Mouse (Mus musculus) cerebellum, postnatal 4 days (tissue): ENCODE results near the gene Glrx2.
A peak's percentile ranks its signal among the peaks of the same experiment; 100 is the strongest.
"Not testable (repeated sequence)": the region's sequence is repeated elsewhere in the genome, so short reads cannot be mapped to it uniquely, and the experiment has no call there.

Experiments used
- DNase-seq, 2 experiments: peaks; one replicate each; pipeline ENCODE4 v3.0.0; 2022; ENCODE audit warnings: low spot score in 2 of 2, mixed read lengths in 1 of 2

Glrx2 gene

GRCm38 (mm10) chr1:143716038-143716437 lies at the start of gene Glrx2:
Glrx2 (plus strand) TSS chr1:143716338.
- DNase-seq: not testable (repeated sequence)

- no peak for DNase-seq
These were observed 40.3 kb upstream of the Glrx2 start for GRCm38 (mm10) chr1:143675734-143676361.

DNA sequence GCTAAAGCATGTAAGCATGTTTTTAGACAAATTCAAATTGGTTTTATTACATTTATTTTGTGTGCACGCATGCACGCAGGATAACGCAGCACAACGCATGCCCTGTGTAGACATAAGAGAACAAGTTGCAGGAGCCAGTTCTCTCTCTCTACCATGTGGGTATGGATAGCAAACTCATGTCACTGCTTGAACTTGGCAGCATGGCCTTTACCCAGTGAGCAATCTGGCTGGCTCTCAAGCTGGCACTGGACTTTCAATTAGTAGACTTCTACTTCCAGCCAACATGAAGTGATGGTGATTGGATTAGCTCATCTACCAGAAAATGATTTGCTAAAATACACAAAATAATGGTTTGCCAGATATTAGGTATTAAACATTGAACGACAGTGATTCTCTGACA lies 35.0 kb upstream of the Glrx2 start:
- peak in 1 of 2 experiments; percentile 69 for DNase-seq

GRCm38 (mm10) chr1:143684849-143685248 lies 31.3 kb upstream of the Glrx2 start:
- no peak for DNase-seq

DNA sequence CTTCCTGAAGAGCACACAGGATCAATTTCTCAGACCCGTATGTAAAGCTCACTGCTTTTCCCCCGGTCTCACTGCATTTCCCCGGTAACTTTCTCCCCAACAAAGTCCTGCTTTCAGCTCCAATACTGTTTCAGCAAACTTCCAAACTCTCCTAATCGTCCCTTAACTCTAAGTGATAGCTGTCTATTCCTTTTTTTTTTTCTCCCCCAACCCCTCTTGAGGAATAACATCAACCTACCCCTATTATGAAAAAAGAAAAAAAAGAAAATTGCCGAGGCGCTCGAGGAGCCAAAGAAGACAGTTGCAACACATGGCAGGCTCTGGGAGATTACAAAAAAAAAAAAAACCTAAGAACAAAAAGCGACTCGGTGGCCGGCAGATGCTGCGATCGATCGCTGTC lies 14.4 kb upstream of the Glrx2 start:
- no peak for DNase-seq

GRCm38 (mm10) chr1:143702141-143702740 lies 13.9 kb upstream of the Glrx2 start:
- DNase-seq: no peak

DNA sequence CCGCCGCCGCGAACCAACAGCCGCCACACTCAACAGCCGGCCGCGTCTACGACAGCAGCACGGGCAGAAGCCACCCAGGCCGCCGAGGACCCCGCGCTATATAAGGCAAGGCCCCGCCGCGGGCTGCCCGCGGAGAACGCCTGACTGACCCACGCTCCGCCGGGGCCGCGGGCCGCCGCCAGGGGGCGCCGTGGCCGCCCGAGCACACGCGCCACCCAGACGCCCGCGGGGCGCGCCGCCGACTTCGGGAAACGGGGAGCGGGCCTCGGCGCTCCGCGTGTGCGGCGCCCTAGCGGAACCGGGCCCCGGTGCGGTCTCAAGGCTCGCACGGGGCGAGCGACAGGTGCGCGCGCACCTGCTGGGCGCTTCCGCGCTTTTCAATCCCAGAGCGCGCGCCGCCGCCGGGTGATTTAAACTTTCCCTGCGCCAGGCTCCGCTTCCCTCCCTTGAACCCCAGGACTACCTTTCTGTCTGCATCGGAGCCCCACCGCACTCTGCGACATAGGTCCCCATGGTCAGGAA lies 13.3 kb upstream of the Glrx2 start, which contains the start of gene Cdc73:
Cdc73 (minus strand) TSS at position 153 of the 522 bp plus-strand sequence.
- peak; percentile 81 to 93 for DNase-seq

GRCm38 (mm10) chr1:143707006-143707405 lies 9.1 kb upstream of the Glrx2 start:
- no peak for DNase-seq

DNA sequence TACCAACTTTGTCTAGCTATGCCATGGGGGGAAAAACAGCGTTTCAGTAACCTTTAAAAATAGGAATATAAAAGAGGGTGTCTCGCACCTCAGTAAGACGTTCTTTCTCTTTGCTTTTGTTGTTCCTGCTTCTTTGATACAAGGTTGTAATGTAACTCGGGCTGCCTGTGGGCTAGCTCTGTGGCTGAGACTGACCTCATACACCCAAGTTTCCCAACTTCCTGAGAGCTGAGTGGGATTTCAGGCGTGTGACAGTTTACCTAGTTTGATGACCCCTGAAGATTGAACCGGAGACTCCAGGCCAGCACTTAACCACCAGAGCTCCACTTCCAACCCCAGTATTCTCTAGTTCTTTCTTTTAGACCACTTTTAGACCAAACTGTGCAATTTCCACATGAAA lies 7.8 kb upstream of the Glrx2 start:
- DNase-seq: no peak

- DNase-seq: no peak
These were observed 6.0 kb upstream of the Glrx2 start for GRCm38 (mm10) chr1:143709966-143710626.

DNA sequence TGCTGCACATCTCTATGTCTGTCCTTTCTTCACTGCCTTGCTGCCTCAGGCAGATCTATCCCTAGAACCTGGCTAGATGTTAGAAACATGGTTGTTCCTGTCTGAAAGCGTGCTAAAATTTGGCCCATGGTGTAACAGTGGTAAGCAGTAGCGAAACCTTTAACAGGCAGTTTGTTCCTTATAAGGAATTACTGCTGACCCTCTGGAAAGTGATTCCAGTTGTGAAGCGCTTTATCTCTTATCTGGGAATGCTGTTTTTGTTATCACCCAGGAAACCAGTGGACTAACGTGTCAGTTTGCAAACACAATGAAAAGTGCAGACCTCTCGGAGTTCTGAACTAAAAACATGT lies 5.5 kb upstream of the Glrx2 start:
- no peak for DNase-seq

- no peak for DNase-seq
These were observed 8.4 kb downstream of the Glrx2 start for GRCm38 (mm10) chr1:143724456-143725064.

GRCm38 (mm10) chr1:143727701-143728445 lies 11.7 kb downstream of the Glrx2 start:
- DNase-seq: no peak

GRCm38 (mm10) chr1:143730899-143731298 lies 14.8 kb downstream of the Glrx2 start:
- DNase-seq: no peak

DNA sequence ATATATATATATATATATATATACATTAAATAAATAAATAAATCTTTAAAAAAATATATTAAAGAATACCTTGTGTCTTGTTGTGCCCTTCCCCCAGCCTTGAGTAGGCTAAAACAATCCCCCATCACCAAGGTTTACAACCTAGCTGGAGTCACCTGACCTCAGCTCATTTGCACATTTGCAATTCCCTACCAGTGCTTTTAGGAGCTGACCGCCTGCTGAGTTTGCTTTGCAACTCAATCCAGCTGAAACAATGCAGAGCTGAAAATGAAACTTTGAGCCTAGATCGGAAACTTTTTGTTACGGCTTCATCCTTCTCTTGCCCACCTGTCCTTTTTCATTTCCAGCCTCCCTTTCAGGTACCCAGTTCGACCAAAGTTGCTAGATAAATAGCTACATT lies 15.6 kb downstream of the Glrx2 start:
- no peak for DNase-seq

GRCm38 (mm10) chr1:143733914-143734410 lies 17.8 kb downstream of the Glrx2 start:
- no peak for DNase-seq

GRCm38 (mm10) chr1:143738811-143739210 lies 22.7 kb downstream of the Glrx2 start:
- no peak for DNase-seq

DNA sequence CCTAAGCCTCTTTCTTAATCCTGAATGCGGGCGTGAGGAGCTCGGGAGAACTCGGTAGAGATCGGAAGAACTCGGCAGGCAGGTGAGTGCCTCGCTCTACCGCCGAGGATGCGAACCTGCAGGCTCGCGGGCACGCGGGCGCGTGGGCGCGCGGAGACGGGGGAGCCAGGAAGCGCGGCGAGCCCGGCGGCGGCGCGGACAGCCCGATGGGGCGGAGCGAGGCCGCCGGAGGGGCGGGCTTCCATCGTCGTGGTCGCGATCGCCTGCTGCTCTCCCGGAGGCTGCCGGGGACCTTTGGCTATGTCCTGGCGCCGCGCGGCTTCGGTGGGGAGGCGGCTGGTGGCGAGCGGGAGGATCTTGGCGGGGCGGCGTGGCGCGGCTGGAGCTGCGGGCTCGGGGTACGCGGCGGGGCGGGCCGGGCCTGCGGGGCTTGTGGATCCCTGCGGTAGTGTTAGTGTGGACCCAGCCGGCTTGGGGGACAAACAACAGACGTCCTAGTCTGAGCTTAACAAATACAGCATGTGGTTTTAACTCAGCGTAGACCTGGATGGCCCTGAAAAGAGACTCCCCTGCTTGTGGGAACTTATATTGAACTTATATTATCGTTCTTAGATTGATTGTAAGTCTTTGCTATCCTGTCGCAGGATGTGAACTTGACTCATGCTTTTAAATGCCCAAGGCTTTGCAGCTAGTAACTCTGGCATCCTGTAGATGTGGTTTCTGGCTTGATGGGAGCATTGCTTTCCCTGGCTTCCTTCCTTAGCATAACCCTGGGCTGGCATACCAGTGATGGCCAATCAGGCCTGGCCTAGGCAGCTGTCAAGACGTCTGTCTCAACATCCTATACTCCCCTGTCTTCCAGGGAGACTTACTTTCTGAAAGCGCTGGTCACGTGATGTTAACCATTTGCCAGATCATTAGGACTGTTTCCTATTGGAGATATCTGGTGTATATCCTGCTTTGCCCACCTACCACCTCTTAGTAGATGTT lies 23.5 kb downstream of the Glrx2 start:
- peak; percentile 63 to 84 for DNase-seq

- DNase-seq: peak in 1 of 2 experiments; percentile 9
These were observed 24.4 kb downstream of the Glrx2 start for GRCm38 (mm10) chr1:143740581-143740980.

GRCm38 (mm10) chr1:143741331-143741730 lies 25.2 kb downstream of the Glrx2 start:
- no peak for DNase-seq
